Mouse (Mus musculus) Muller cell, postnatal 12 days (primary cell): ENCODE measurements around the gene Ints7.
A peak's percentile ranks its signal among the peaks of the same experiment; 100 is the strongest.

Source experiments
- DNase-seq: peaks from one replicate; pipeline ENCODE4 v3.0.0-alpha.2; 2015; ENCODE audit errors: inconsistent ontology term

The Ints7 gene

DNA sequence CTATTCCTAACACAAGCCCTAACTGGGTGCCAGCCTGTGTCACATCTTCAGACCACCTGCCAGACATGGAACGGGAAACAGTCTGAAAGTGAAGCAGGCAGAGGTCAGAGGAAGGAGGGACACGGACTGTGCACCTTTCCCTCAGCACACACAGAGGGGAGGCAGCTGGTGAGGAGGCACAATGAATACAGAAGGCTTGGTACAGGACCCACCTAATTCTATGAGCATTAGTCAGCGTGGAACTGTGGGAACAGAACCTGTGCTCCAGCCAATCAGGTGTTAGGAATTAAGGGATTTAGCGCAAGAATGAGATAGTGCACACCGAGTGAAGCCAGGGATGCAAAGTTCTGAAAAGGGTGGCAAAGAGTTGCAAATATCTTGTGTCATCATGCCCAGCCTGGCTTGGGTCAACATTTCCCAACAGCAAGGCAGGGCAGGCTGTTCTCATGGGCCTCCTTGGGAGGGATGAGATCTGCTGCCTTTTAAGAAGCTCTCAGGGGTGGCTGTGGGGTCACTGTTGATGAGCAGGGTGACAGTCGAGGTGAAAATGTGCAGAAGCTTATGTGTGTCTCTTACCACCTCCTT, 57.2 kb downstream of the Ints7 start:
- peak; percentile 42 for DNase-seq

DNA sequence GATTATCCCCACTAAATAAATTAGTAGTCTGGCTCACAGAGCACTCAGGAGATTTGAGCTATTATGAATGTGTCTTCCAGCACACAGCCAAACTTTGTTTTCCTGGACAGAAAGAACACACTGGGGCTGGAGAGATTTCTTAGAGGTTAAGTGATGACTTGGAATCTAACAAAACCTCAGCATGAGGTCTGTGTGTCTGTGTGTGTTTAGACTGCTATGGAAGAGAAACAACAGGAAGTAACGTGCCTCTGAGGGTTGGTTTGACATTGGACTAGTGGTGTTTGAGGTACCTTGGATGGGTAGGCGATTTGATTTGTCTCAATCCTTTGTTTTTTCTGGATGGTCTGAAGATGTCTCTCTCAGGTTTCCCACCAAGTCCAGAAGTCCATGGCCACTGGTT, 58.7 kb downstream of the Ints7 start:
- DNase-seq = no peak

DNA sequence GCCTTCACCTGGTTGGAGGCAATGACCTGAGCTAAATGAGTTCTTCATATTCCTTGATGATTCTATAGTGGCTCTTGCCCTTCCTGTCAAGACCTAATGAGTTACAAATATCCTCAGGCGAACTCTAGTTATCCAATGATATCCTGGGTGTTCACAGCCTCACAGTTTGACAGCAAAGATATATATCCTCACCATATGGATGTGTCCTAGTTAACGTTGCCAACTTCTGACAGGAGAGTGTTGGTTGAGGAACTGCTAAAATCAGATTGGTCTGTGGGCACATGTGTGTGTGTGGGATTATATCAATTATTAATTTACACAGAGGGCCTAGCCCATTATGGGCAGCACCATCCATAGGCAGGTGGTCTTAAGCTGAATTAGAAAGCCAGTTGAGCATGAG, 63.0 kb downstream of the Ints7 start:
- no peak for DNase-seq

DNA sequence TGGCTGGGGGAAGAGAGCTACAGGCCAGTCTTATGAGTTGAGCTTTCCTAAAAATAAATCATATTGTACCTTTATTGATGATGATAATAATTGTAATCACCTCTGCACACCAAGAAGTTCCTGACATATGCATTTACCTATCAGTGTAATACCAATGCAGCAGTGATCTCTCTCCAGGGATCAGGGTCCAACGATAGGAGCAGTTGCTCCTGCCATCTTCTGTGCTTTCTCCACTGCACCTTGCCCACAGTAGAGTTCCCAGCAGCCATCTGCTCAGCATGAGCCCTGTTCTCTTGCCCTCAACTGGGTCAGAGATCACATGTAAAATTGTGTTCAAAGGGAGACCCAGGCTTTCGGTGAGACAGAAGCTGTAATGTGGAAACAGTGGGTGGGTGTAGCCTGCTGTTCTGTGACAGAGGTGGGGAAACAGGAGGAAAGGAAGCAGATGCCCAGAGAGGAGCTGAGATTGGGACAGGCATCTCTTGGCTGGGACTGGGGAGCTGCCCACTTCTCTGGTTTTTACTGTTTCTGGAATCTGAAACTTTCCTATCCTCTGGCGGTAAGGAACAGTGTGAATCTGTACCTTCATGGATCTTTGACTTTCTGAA, 63.9 kb downstream of the Ints7 start:
- no peak for DNase-seq

DNA sequence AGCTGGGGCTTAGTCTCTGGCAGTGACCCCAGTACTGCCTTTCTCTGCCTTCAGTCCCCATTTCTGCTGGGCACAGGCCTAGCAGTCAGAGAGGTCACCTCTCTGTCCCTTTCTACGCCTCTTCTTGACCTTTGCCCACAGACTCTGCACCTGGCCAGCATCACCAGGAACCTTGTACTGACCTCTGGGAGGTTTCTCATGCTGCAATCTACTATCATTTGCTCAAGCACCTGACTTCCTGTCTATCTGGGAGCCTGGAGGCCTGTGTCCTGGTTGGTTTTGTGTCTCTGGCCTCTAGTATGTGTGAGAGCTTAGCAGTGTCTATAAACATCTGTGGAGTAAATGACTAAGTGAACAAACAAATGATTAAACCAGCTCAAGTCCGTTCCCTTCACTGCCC, 64.7 kb downstream of the Ints7 start:
- DNase-seq = no peak

DNA sequence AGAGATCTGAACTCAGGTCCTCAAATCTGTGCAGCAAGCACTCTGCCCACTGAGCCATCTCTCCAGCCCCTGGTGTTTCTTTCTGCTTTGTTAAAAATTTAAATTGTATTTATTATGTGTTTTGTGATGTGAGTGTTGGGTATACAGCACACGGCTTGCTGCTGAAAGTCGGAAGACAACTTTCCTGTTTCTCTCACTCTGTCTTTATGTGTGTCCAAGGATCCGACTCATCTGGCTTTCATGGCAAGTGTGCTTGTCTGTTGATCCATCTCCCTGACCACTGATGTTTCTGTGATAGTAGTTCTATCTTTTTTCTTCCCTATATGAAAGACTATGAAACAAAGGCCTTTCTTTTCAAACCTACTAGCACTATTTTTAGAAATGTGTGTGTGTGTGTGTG, 65.4 kb downstream of the Ints7 start:
- no peak for DNase-seq

DNA sequence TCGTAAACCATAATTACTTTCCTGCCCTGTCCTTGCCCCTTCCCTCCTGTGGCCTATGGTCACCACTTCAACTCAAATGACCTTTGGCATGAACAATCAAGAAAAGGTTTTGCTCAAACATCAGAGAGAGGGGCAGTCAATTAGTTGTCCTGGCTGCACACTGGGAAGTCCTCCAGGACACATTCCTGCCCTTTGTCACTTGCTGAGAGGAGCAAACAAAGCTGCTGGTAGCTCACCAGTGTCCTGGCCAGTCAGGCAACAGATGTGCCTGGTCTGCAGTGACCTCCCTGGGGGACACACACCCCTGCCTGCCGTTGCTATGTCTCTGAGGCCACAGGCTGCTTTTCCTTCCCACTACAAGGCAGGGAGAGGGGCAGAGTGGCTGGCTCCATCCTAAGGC, 66.0 kb downstream of the Ints7 start:
- DNase-seq = peak; percentile 83

DNA sequence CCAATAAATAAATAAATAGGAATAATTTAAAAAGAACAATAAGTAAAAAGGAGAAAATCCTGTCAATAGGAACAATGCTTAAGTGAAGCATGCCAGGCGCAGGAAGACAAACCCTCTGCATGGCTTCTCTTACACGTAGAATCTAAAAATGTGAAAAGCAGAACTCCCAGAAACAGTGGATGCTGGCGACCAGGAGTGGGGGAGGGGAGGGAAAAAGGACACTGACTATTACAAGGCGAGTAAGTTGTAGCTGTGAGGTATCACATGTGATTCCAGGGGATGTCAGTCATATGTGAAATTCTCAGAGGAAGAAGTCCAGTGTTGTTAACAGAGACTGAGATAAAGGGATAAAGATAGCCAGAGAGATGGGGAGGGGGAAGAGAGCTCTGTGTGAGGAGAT, 67.5 kb downstream of the Ints7 start:
- DNase-seq = no peak

DNA sequence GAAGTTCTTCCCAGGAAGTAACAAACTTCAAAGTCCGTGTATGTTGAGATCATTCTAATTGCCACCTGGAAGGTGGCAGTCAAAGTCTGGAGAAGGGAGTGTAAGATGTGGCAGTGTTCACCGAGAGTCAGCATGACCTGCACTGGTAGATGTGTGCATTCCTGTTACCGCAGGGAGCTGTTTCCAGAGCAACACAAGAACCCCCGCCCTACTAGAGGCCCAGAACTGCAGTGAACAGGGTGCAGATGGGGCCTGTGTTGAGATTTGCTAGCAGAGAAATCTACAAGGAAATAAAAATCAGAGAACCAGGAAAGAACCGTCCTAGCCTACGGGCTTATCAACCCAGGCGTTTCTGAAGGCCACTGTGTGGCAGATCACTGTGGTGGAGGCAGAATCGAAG, 70.5 kb downstream of the Ints7 start:
- no peak for DNase-seq

DNA sequence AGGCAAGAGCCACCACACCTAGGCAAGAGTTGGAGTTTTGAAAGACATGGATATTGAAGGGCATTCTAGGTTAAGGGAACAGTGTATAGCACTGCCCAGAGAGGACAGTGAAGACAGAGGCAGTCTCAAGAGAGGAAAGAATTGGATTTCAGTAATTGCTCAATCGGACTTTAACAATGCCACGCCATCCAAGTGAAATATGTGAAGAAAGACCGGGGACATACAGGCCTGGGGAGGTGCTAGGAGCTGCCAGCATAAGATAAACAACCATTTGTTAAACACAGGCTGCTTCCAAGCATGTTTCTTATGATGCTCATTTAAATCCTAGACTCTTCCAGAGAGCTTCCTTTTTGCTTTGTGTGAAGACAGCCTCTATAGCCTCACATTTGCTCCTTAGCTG, 72.2 kb downstream of the Ints7 start:
- DNase-seq = no peak

DNA sequence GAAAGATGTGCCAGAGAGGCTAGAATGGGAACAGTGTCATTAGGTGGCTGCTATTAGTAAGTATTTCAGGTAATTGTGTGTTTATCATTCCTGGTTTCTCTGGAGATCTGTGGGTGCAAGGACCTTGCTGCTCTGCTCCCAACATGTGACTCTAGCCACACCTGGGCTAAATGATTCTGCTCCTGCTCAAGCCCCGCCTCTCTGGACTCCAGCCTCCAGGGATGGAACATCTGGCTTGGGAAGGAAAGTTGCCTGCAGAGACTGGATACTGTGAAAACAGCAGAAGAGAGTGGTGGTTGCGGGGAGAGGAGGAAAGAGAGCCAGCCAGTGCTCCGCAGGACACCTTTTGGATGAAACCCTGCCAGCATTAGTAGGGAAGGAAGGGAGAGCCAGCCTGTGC, 84.0 kb downstream of the Ints7 start:
- no peak for DNase-seq

DNA sequence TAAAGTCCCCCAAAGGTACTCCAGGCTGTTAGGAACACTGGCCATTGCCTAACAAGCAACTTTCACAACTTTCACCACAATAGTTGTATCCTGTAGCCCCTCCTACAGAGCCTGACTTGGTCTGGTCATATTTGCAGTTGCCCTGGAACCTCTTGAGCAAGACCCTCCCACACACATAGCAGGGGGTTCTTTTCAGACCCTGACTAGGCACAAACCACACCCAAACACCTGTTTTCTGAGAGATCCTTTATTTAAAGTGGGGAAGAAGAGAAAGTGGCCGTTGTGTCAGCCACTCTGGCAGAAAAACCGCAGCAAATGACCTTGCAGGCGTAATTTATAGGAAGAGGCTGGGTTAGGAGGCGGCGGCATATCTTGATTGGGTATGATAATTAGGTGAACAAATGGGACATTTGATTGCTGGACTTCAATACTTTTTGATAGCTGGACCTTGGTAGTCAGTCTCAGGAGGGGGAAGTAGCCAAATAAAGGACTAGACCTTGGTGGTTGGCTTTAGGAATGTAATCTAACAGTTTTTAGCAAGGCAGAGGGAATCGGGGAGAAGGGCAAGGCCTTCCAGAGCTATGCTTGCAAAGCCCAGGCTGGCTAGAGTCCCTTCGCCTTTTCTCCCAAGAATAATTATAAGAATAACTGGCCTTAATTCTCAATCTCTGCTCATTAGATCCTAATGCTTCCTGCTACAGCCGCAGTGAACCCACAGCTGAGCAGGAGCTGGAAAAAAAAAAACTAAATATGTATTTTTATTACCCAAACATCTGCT, 85.8 kb downstream of the Ints7 start:
- no peak for DNase-seq

DNA sequence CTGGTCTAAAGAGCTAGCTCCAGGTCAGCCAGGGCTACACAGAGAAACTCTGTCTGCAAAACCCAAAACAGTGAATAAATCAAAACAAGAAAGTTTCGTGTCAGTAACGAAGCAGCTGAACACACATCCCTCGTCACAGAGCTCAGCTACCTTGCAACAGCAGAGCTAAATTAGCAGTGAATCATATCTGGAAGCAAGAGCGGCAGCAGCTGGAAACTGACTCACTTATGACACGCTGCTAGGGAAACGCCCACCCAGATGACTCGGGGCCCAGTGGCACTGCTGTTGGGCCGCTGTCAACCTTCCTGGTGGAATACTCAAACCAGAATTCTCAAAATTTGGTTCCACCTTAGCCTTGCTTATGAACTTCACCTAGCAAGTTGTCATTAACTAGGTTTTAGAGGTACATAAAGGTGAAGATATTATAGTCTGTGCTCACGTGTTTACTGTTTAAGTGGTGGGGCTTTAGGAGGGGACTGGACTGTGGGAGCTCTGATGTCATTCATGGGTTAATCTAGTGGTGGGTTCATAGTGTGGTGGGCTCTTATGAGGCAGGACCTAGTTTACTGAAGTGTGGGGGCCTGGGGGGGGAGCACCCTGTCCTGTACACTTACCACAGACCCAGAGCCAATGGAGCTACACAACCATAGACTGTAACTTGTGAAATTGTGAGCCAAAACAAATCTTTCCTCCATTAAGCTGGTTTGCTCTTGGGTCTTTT, 86.9 kb downstream of the Ints7 start:
- DNase-seq = peak; percentile 46

DNA sequence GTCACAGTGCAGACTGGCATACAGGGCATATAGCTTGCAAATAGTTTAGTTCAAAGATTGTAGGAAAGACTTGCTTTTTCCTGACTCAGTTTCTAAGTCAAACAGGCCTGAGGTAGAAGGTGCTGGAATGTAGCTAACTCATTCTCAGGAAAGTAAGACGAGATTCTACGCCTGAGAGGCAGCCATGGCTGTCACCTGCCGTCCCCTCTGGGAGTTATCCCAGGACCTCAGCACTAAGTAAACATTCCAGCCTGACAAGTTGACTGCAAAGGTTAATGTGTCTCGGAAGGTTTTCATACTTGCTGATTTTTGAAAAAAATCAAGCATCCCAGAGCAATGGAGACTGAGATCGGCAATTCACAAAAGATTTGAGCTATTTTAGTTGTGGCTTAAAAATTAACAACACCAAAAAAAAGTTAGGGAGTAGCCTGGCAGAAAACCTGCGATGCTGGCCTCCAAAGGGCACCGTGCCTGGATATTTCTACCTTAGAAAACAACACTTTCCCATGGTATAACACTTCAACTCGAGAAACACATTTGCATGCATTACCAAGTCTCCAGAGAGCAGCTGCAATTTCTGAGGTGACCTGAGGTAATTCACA, 87.6 kb downstream of the Ints7 start:
- no peak for DNase-seq

DNA sequence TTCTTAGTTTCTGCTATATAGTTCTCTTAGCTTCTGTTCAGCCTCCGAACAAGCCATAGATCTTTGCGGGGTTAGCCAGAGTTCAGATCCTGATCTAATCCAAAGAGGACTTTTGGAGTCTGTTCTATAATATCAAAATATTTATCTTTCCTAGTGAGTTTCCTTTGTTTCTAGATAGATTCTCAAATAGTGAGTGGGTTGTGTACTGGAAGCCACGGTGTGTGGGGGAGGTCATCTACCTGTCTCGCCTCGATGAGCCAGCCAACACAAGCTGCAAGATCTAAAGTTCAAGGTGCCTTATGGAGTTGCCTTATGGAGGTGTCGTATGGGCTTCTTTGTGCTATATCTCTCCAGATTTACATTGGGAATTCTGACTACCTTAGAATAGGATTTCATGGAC, 88.2 kb downstream of the Ints7 start:
- DNase-seq = no peak

DNA sequence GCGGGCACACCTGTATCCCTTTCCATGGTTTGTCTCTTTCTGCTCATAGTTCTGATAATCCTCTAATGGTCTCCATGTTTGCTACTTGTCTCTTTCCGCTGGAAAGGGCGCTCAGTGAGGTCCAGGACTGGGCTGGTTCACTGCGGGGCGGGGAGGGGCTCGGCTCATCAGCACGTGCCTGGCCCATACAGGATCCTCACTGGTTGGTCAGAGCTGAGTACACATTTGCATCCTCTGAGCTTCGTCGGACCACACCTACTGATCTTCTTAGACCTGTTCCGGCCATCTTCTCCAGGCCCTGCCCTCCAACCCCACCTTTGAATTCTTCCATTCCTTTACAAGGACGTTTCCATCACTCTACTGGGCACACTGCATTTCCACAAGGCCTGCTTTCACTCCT, 90.9 kb downstream of the Ints7 start:
- DNase-seq = no peak

DNA sequence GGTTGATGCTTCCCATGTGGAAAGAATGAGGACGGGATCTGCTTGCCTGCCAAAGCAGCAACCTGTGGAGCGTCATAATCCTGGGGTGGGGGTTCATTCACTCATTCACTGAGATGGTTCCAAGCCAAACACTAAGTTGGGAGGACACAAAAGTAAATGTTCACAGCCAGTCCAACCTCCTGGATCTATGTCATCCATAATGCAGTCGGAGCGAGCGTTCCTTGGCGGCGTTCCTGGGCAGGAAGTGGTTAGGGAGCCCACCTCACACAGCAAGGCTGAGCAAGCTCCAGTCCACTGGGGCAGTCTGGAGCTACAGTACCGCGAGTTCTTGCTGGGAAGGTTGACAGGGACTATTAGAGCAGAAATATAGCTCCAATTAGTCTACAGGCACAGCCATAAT, 92.6 kb downstream of the Ints7 start:
- peak; percentile 20 for DNase-seq
